Comparison of ENCODE assay signal across 30 mouse cellular contexts in the genomic region with DNA sequence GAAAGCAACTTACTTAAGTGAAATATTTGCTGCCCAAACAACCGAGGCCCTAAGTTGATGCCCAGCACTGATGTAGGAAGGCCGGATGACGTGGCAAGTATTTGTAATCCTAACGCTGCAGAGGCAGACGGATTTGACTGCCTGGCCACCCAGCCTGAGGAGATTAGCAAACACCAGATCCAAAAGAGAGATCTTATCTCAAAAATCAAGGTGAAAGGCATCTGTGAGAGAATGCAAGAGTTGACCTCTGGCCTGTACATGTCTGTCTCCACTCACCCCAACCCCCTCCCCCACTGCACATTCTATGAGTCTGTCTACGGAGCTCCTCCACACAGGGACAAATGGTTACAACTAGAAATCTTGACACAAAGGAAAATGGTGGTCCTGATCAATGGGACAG. TPM values are rescaled to one million over a fixed set of nuclear protein-coding genes. Genes with fewer than 3 reads are reported as not detected.
DNase-seq lines count a peak whose midpoint lies in the region; ATAC-seq and TF ChIP-seq lines count a peak whose summit lies in the region.
"Had no signal": no experiment of that assay in that cellular context is flagged by ENCODE, and none has a peak within 500 bp of the region (broad histone marks: within the 10 kb centered on the region; RNA-seq: fewer than 3 reads in every experiment).

No protein-coding gene starts in this region.

- WGBS in liver, embryonic 11.5 days = 64% methylated on average over 6 of the region's 6 CpGs
- 63% methylated on average over 6 of the region's 6 CpGs for WGBS in embryonic facial prominence, embryonic 10.5 days
- WGBS in liver, embryonic 12.5 days (ENCODE audit: insufficient replicate concordance) = 64% methylated on average over 6 of the region's 6 CpGs
- 50% methylated on average over 6 of the region's 6 CpGs for WGBS in liver, postnatal 0 days (ENCODE audit: insufficient replicate concordance)
- 58% methylated on average over 6 of the region's 6 CpGs for WGBS in stomach, postnatal 0 days

- H3K4me3 ChIP-seq in liver, embryonic 11.5 days (ENCODE audit: low read depth, low read length) = no peak overlapping the region
- no peak overlapping the region for H3K4me3 ChIP-seq in embryonic facial prominence, embryonic 10.5 days
- H3K4me3 ChIP-seq in liver, embryonic 12.5 days = no peak overlapping the region
- H3K4me3 ChIP-seq in liver, postnatal 0 days (ENCODE audit: low read depth, low read length) = no peak overlapping the region
- H3K4me3 ChIP-seq in stomach, postnatal 0 days (ENCODE audit: low read depth, low read length) = no peak overlapping the region
- H3K4me3 ChIP-seq in gastrocnemius, adult 2 months = no peak overlapping the region
- H3K4me3 ChIP-seq: embryonic facial prominence, embryonic 12.5 days; forebrain, embryonic 10.5 days; forebrain, embryonic 15.5 days; hindbrain, embryonic 13.5 days; limb, embryonic 10.5 days; limb, embryonic 15.5 days; neural tube, embryonic 12.5 days had no signal

- intact Hi-C loops in gastrocnemius, adult 2 months (cut with DNase I) = no loop called here

- H3K4me1 ChIP-seq in liver, embryonic 11.5 days (replicated peaks; ENCODE audit: control insufficient read depth, insufficient read depth, low read length) = no peaks in the 10 kb centered on the region
- peaks cover 9% of the 10 kb centered on the region; the same call in 1 of the 2 replicates for H3K4me1 ChIP-seq in embryonic facial prominence, embryonic 10.5 days
- H3K4me1 ChIP-seq in liver, embryonic 12.5 days = 0 out of 2 replicates have a peak, but pooled peaks cover 4% of the 10 kb centered on the region
- peaks cover 12% of the 10 kb centered on the region for H3K4me1 ChIP-seq in liver, postnatal 0 days (ENCODE audit: insufficient read depth)
- H3K4me1 ChIP-seq in stomach, postnatal 0 days (replicated peaks; ENCODE audit: control insufficient read depth, insufficient read depth) = no peaks in the 10 kb centered on the region
- H3K4me1 ChIP-seq: embryonic facial prominence, embryonic 12.5 days; neural tube, embryonic 12.5 days had no signal

- H3K27ac ChIP-seq in liver, embryonic 11.5 days (ENCODE audit: low read depth, low read length) = no peak overlapping the region
- no peak overlapping the region; the same call in 1 of the 2 replicates for H3K27ac ChIP-seq in embryonic facial prominence, embryonic 10.5 days (replicated peaks)
- no peak overlapping the region for H3K27ac ChIP-seq in liver, embryonic 12.5 days
- H3K27ac ChIP-seq in liver, postnatal 0 days (ENCODE audit: low read depth) = peak overlapping the region; percentile 7; the same call in 1 of the 2 replicates
- no peak overlapping the region for H3K27ac ChIP-seq in stomach, postnatal 0 days (replicated peaks)
- no peak overlapping the region for H3K27ac ChIP-seq in gastrocnemius, adult 2 months
- H3K27ac ChIP-seq: embryonic facial prominence, embryonic 12.5 days; forebrain, embryonic 10.5 days; forebrain, embryonic 15.5 days; hindbrain, embryonic 13.5 days; limb, embryonic 10.5 days; limb, embryonic 15.5 days; macrophage; neural tube, embryonic 12.5 days had no signal

- peak; percentile 53; the same call in 1 of the 2 replicates for TF ChIP-seq EP300 in liver, postnatal 0 days (IDR thresholded peaks at IDR 0.05; ENCODE audit: low read depth)
- no peak for TF ChIP-seq EP300 in stomach, postnatal 0 days (optimal IDR thresholded peaks at IDR 0.05)

- H3K9ac ChIP-seq in liver, embryonic 11.5 days (ENCODE audit: low read depth, low read length) = no peak overlapping the region
- no peak overlapping the region for H3K9ac ChIP-seq in liver, embryonic 12.5 days
- no peak overlapping the region for H3K9ac ChIP-seq in liver, postnatal 0 days (replicated peaks)
- H3K9ac ChIP-seq in stomach, postnatal 0 days (ENCODE audit: low read length) = no peak overlapping the region
- H3K9ac ChIP-seq: embryonic facial prominence, embryonic 12.5 days; forebrain, embryonic 15.5 days; hindbrain, embryonic 13.5 days; limb, embryonic 15.5 days; neural tube, embryonic 12.5 days had no signal

- peak; percentile 5 for DNase-seq in liver
- no peak for DNase-seq in liver, embryonic 11.5 days (ENCODE audit: low spot score)
- DNase-seq in embryonic facial prominence, embryonic 10.5 days (ENCODE audit: low spot score) = peak; percentile 43
- DNase-seq in liver, postnatal 0 days = peak; percentile 42
- no peak for DNase-seq in stomach, postnatal 0 days (ENCODE audit: low spot score)
- no peak for DNase-seq in gastrocnemius, adult 2 months
- DNase-seq: adrenal gland, adult 2 months; cerebellum, adult 9-10 months; cerebellum, postnatal 36 days; gastrocnemius, postnatal 36 days; heart, adult 18-20 months; heart, postnatal 36 days; kidney, adult 9 months; kidney, postnatal 14 days; layer of hippocampus, adult 9-11 months; thymus, postnatal 4 days had no signal

- H3K9me3 ChIP-seq in liver, embryonic 11.5 days (ENCODE audit: control insufficient read depth, low read length) = no peaks in the 10 kb centered on the region
- H3K9me3 ChIP-seq in embryonic facial prominence, embryonic 10.5 days = no peaks in the 10 kb centered on the region; the same call in 1 of the 2 replicates
- H3K9me3 ChIP-seq in liver, embryonic 12.5 days (replicated peaks) = no peaks in the 10 kb centered on the region
- no peaks in the 10 kb centered on the region for H3K9me3 ChIP-seq in liver, postnatal 0 days (ENCODE audit: low read length)
- no peaks in the 10 kb centered on the region for H3K9me3 ChIP-seq in stomach, postnatal 0 days (ENCODE audit: control insufficient read depth, low read length)
- H3K9me3 ChIP-seq: embryonic facial prominence, embryonic 12.5 days; forebrain, embryonic 10.5 days; forebrain, embryonic 15.5 days; hindbrain, embryonic 13.5 days; limb, embryonic 10.5 days; limb, embryonic 15.5 days; neural tube, embryonic 12.5 days had no signal

- no peak for TF ChIP-seq CTCF in liver, postnatal 0 days (IDR thresholded peaks at IDR 0.05; ENCODE audit: low read depth)
- TF ChIP-seq CTCF in stomach, postnatal 0 days (IDR thresholded peaks at IDR 0.05; ENCODE audit: low read depth) = no peak
- TF ChIP-seq CTCF in gastrocnemius, adult 2 months (IDR thresholded peaks at IDR 0.05) = no peak

- H3K4me2 ChIP-seq in liver, embryonic 11.5 days = no peak overlapping the region
- H3K4me2 ChIP-seq in liver, embryonic 12.5 days = no peak overlapping the region
- H3K4me2 ChIP-seq in liver, postnatal 0 days (ENCODE audit: low read depth, low read length) = no peak overlapping the region
- H3K4me2 ChIP-seq in stomach, postnatal 0 days (replicated peaks; ENCODE audit: low read depth) = no peak overlapping the region
- H3K4me2 ChIP-seq: embryonic facial prominence, embryonic 12.5 days; forebrain, embryonic 15.5 days; heart, embryonic 11.5 days; hindbrain, embryonic 13.5 days; limb, embryonic 15.5 days; neural tube, embryonic 12.5 days had no signal

- H3K27me3 ChIP-seq in liver, embryonic 11.5 days (replicated peaks; ENCODE audit: control insufficient read depth, insufficient read depth, low read length) = no peaks in the 10 kb centered on the region
- H3K27me3 ChIP-seq in embryonic facial prominence, embryonic 10.5 days (replicated peaks; ENCODE audit: low read depth, poor library complexity, severe bottlenecking) = no peaks in the 10 kb centered on the region
- H3K27me3 ChIP-seq in liver, embryonic 12.5 days (replicated peaks) = peaks cover 21% of the 10 kb centered on the region
- H3K27me3 ChIP-seq in liver, postnatal 0 days (ENCODE audit: insufficient read depth, low read length) = no peaks in the 10 kb centered on the region
- H3K27me3 ChIP-seq in stomach, postnatal 0 days (ENCODE audit: control insufficient read depth, insufficient read depth, low read length) = no peaks in the 10 kb centered on the region
- H3K27me3 ChIP-seq: embryonic facial prominence, embryonic 12.5 days; forebrain, embryonic 15.5 days; hindbrain, embryonic 13.5 days; limb, embryonic 15.5 days; neural tube, embryonic 12.5 days had no signal

- no peak; the same call in 1 of the 2 replicates for ATAC-seq in liver, embryonic 11.5 days (replicated peaks; ENCODE audit: low FRiP score)
- peak; percentile 51 for ATAC-seq in liver, embryonic 12.5 days
- peak; percentile 94 for ATAC-seq in liver, postnatal 0 days
- ATAC-seq in stomach, postnatal 0 days (ENCODE audit: low FRiP score, low TSS enrichment) = no peak
- ATAC-seq: CD4-positive, CD25-positive, alpha-beta regulatory T cell, adult 4 months; intestine, postnatal 0 days; lung, postnatal 0 days; midbrain, embryonic 16.5 days had no signal

- H3K36me3 ChIP-seq in liver, embryonic 11.5 days (ENCODE audit: control insufficient read depth, insufficient read depth, low read length) = no peaks in the 10 kb centered on the region
- no peaks in the 10 kb centered on the region for H3K36me3 ChIP-seq in embryonic facial prominence, embryonic 10.5 days (replicated peaks)
- no peaks in the 10 kb centered on the region for H3K36me3 ChIP-seq in liver, embryonic 12.5 days
- H3K36me3 ChIP-seq in liver, postnatal 0 days (replicated peaks; ENCODE audit: insufficient read depth, low read length) = no peaks in the 10 kb centered on the region
- no peaks in the 10 kb centered on the region for H3K36me3 ChIP-seq in stomach, postnatal 0 days (ENCODE audit: control insufficient read depth, insufficient read depth, low read length)
- H3K36me3 ChIP-seq: embryonic facial prominence, embryonic 12.5 days; forebrain, embryonic 10.5 days; forebrain, embryonic 15.5 days; hindbrain, embryonic 13.5 days; limb, embryonic 10.5 days; limb, embryonic 15.5 days; neural tube, embryonic 12.5 days had no signal

RNA-seq across cellular contexts. Expression of a gene that starts 22.9 kb away (rescaled TPM):
- polyA plus RNA-seq in liver, embryonic 11.5 days (2014; fragmentation: Nextera tagmentation; extraction: Ambion mirVana) = 49.7 and 51.0 TPM in 2 replicates
- 23.0 and 25.5 TPM in 2 replicates for polyA plus RNA-seq in embryonic facial prominence, embryonic 10.5 days (2016; fragmentation: Nextera tagmentation; extraction: Ambion mirVana)
- polyA plus RNA-seq in liver, embryonic 12.5 days (2016; fragmentation: Nextera tagmentation; extraction: Ambion mirVana) = 46.0 and 48.3 TPM in 2 replicates
- polyA plus RNA-seq in liver, postnatal 0 days (2015; fragmentation: Nextera tagmentation; extraction: Ambion mirVana) = 29.8 and 33.3 TPM in 2 replicates
- 17.2 and 18.1 TPM in 2 replicates for polyA plus RNA-seq in stomach, postnatal 0 days (2015; fragmentation: Nextera tagmentation; extraction: Ambion mirVana)
- total RNA-seq in gastrocnemius, adult 2 months (2021) = 10 to 100 TPM; 41.2 to 43.0 TPM

Comparison
In these comparisons a context has a peak if more than half of its experiments do, and no peak if none do; other contexts are left out.
1. DNase-seq: peak in liver (single experiment), embryonic facial prominence, embryonic 10.5 days (single experiment) and liver, postnatal 0 days (single experiment); none in liver, embryonic 11.5 days (single experiment), stomach, postnatal 0 days (single experiment) and gastrocnemius, adult 2 months (single experiment).
2. ATAC-seq: peak in liver, embryonic 12.5 days (single experiment) and liver, postnatal 0 days (single experiment); none in liver, embryonic 11.5 days (single experiment) and stomach, postnatal 0 days (single experiment).